Mouse (Mus musculus) heart, embryonic 10.5 days (tissue): Measurements from ENCODE around the gene Sfi1. TPM values are rescaled to one million over a fixed set of nuclear protein-coding genes. Genes with fewer than 3 reads are reported as not detected.
"Not testable (repeated sequence)": the region's sequence is repeated elsewhere in the genome, so short reads cannot be mapped to it uniquely, and the experiment has no call there.

Experiments used
- DNase-seq: peaks from one replicate; pipeline ENCODE4 v3.0.0-alpha.2; 2017; ENCODE audit warnings: low spot score
- H3K27ac ChIP-seq: fragments of 300-500 bp; sonication (generic); 2 replicates; pipeline ENCODE4 v1.5.1; 2016; ENCODE audit warnings: mild to moderate bottlenecking
- H3K27me3 ChIP-seq: fragments of 300-500 bp; sonication (generic); 2 replicates; pipeline ENCODE4 v1.6.1; 2016; ENCODE audit warnings: mild to moderate bottlenecking; ENCODE audit not compliant: poor library complexity, insufficient read depth, severe bottlenecking
- H3K36me3 ChIP-seq: fragments of 300-500 bp; sonication (generic); 2 replicates; pipeline ENCODE4 v1.6.1; 2016; ENCODE audit warnings: mild to moderate bottlenecking, moderate library complexity
- H3K4me1 ChIP-seq: fragments of 300-500 bp; sonication (generic); 2 replicates; pipeline ENCODE4 v1.6.1; 2016; ENCODE audit warnings: mild to moderate bottlenecking
- H3K4me3 ChIP-seq: fragments of 300-500 bp; sonication (generic); 2 replicates; pipeline ENCODE4 v1.5.1; 2016; ENCODE audit warnings: mild to moderate bottlenecking, moderate library complexity
- H3K9me3 ChIP-seq: fragments of 300-500 bp; sonication (generic); 2 replicates; pipeline ENCODE4 v1.6.1; 2016; ENCODE audit warnings: mild to moderate bottlenecking, moderate library complexity
- WGBS: fragments of 180-500 bp; shearing (Covaris S2); methylation state at CpG from one replicate; pipeline ENCODE4 v1.1.7; 2016; 5-methylcytosine and 5-hydroxymethylcytosine counted together
- polyA plus RNA-seq: library from polyadenylated mRNA; unstranded; fragments of >200 nt; fragmentation: Nextera tagmentation; extraction: Ambion mirVana; gene quantifications from 2 replicates; pipeline ENCODE4 v1.2.1, GENCODE M21; 2016

Sfi1 gene
- polyA plus RNA-seq, 1 experiment from 2014 or later = 11.7 TPM

DNA sequence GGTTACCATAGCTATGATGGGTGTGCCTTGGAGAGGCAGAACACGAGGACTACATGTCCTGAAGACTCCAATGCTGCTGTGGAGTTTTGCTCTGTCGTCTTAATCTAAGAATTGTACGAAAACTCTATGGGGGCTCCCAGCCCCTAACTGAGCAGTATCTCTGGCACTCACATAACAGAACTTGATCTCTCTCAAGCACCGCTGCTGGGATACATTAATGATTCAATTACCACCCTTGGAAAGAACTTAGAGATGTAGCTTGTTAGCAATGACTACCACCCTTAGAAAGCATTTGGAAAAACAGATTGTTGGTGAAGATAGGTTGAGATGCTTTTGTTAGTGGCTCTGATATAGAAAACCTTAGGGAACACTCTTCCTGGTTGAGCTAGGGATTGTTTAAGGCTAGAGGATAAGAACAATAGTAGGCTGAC lies 25.7 kb downstream of the Sfi1 start:
- H3K4me3 ChIP-seq, H3K27me3 ChIP-seq, H3K36me3 ChIP-seq, H3K27ac ChIP-seq, H3K4me1 ChIP-seq: not testable (repeated sequence)
- DNase-seq = peak; percentile 69
- 58% methylated on average over 4 of the region's 4 CpGs for WGBS
- peaks cover 10% of the 10 kb centered on the region for H3K9me3 ChIP-seq

DNA sequence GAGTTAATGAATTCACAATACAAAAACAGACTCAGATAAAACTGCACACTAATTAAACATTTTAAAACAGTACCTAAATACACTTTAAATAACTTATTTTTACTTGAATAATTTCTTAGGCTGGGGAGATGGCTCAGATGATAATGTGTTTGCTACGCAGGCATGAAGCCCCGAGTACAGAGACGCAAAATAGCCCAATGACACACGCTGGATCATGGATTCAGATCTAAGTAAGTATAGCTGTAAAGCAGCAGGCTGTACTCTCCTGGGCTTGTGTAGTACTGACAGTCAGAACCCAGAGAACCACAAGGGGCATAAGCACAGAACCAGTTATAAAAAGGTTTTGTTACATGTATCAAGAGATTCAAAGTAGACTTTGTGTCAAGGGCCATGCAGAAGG lies 26.1 kb downstream of the Sfi1 start:
- H3K27me3 ChIP-seq, H3K27ac ChIP-seq, H3K36me3 ChIP-seq, H3K4me3 ChIP-seq, DNase-seq, H3K4me1 ChIP-seq: not testable (repeated sequence)
- WGBS = 87% methylated on average over 4 of the region's 4 CpGs
- peaks cover 15% of the 10 kb centered on the region for H3K9me3 ChIP-seq

DNA sequence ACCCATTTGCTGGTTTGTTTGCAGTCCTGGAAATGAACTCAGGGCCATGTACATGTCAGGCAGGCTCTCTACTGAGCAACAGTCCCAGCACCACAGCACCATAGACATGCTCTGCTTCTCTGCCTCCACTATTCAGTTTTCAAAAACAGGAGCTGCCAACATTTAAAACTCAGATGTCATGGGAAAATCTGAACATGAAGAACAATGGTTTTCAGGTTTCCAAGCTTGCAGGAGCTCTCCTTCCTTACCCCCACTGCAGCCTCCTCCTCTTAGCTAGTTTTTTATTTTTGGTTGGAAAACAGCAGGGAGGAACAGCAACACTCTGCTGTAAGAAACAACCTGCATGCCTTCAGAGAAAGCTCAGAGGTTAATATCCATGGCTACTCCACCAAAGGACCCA lies 26.9 kb downstream of the Sfi1 start:
- not testable (repeated sequence) for H3K27ac ChIP-seq, H3K36me3 ChIP-seq, H3K4me1 ChIP-seq, H3K27me3 ChIP-seq, H3K4me3 ChIP-seq
- H3K9me3 ChIP-seq = peaks cover 15% of the 10 kb centered on the region
- peak; percentile 66 for DNase-seq

DNA sequence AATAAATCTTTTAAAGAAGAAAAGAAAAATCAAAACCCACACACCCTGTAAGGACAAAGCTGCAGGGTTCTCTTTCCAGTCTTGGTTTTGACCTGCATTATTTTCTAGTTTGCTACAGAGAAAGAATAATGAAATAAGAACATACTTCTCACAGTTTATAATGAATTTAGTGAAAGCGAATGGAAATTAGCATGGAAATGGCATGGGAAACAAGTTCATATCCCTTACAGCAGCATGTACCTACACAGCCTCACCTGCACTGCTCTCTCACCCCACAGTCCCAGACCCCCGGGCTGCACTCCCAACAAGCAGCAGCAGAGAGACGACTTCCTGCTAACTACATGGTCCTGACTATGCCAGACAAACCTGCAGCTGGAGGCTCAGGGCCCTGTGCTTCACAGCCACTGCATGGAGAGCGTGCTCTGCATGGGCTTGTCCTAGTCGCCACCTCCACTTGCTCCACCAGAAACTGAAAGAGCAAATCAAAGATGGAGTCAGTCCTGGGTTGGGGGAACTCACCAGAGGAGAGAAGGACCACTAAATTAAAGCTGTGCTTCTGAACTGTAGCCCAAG lies 28.0 kb downstream of the Sfi1 start:
- peak; percentile 73 for DNase-seq
- 77% methylated on average over 3 of the region's 5 CpGs for WGBS
- H3K27me3 ChIP-seq, H3K27ac ChIP-seq, H3K36me3 ChIP-seq, H3K4me1 ChIP-seq, H3K4me3 ChIP-seq: not testable (repeated sequence)
- peaks cover 15% of the 10 kb centered on the region for H3K9me3 ChIP-seq

DNA sequence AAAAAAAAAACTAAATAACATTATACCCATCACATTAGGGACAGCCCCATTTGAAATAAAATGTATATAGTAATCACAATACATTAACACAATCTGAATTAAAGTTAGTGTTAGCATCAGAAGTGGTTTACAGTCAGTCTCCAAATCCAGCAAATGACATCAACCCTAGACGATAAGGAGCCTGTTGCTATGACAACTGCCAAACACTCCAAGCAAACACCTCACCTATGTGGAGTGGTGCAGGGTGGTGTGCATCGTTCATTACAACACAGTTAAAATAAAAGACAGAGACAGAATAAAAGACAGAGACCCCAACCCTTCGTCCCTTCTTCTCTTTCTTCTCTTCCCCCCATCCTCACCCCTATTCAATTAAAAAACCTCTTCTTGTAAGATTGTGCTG lies 29.6 kb downstream of the Sfi1 start:
- WGBS = 45% methylated on average over 3 of the region's 3 CpGs
- H3K36me3 ChIP-seq, H3K4me3 ChIP-seq, H3K27ac ChIP-seq, H3K27me3 ChIP-seq, H3K4me1 ChIP-seq: not testable (repeated sequence)
- peak; percentile 75 for DNase-seq
- peaks cover 15% of the 10 kb centered on the region for H3K9me3 ChIP-seq

DNA sequence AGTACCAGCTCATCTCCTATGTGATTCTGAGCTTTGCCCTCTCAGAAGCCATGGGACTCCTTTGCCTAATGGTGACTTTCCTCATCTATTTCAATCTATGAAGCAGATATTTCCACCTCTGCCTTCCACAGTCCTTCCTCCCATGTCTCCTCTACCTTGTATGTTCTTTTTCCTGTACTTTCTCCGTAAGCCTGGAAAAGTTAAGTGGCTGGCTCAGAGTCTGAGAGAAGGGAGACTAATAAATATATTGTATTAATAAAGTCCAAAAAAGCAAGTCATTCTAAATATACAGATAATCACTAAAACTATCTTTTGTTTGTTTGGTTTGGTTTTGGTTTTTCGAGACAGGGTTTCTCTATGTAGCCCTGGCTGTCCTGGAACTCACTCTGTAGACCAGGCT lies 30.1 kb downstream of the Sfi1 start:
- peak; percentile 75 for DNase-seq
- not testable (repeated sequence) for H3K36me3 ChIP-seq, H3K4me1 ChIP-seq, H3K27ac ChIP-seq, H3K4me3 ChIP-seq, H3K27me3 ChIP-seq
- WGBS = 83% methylated on average over 2 of the region's 2 CpGs
- peaks cover 15% of the 10 kb centered on the region for H3K9me3 ChIP-seq

DNA sequence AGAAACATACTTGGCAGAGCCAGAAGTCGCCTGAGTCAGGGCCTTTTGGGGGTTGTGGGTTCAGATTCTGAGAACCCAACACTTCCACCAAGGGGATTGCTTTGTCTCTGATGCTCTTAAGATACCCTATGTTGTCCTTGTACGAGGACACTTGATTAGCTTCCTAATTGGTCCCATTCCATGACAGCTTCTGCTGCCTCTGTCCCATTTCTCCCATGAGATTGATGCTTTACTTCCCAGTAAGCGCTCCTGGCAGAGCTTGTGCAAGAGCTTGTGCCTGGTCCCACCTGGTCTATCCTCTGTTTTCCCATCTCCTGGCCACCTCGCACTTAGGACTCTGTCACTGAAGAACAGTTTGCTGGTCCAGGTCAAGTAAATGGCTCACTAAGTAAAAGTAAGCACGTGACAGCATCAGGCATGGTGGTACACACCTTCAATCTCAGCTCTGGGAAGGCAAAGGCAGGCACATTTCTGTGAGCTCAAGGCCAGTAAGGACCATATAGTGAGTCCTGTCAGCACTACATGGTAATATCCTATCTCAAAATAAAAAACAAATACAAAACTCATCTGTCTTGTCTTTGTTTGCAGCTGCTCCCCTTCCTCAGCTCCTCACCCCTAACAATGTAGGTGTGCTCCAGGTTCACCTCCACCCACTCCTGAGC lies 30.9 kb downstream of the Sfi1 start:
- 65% methylated on average over 5 of the region's 5 CpGs for WGBS
- H3K9me3 ChIP-seq = peaks cover 14% of the 10 kb centered on the region
- not testable (repeated sequence) for H3K4me3 ChIP-seq

DNA sequence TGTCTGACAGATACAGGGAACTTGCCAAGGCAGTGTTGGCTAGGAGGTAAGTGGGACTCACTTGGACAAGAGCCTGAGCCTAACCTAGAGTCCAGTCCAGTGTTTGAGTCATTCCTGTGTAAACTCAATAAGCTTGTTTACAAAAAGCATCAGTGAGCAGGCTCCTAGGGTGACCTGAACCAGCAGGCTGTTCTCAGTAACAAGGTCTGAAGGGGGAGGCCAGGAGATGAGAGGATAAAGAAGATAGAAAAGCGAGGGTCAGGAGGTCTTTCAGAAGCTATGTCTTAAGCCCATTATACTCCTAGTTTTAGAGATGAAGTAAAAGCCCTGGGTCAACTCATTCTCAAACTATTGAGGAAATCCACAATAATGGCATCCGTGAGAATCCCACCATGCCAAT lies 31.9 kb downstream of the Sfi1 start:
- H3K27me3 ChIP-seq, H3K36me3 ChIP-seq, H3K27ac ChIP-seq, H3K4me3 ChIP-seq, H3K4me1 ChIP-seq: not testable (repeated sequence)
- peaks cover 14% of the 10 kb centered on the region for H3K9me3 ChIP-seq
- peak; percentile 82 for DNase-seq
- WGBS = 55% methylated on average over 1 of the region's 2 CpGs

More for the DNA sequence above, 30.9 kb downstream of the Sfi1 start:
- H3K27me3 ChIP-seq, H3K36me3 ChIP-seq, H3K27ac ChIP-seq, H3K4me1 ChIP-seq: not testable (repeated sequence)
- DNase-seq = peak; percentile 79

DNA sequence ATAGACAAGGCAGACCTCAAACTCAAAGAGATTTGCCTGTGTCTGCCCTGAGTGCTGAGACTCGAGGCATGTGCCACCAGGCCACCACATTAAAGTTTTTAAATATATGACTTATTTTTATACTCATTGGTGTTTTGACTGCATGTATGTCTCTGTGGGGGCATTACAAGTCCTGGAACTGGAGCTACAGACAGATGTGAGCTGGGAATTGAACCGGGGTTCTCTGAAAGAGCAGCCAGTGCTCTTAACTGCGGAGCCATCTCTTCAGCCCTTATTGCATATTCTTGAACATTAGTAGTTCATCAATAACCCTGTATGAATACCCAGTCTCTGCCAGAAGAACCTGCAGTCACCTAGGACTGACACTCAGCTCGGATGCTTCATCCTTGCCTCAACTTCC lies 34.5 kb downstream of the Sfi1 start:
- DNase-seq = peak; percentile 69
- not testable (repeated sequence) for H3K4me1 ChIP-seq, H3K4me3 ChIP-seq, H3K27ac ChIP-seq, H3K36me3 ChIP-seq, H3K27me3 ChIP-seq
- WGBS = 81% methylated on average over 4 of the region's 4 CpGs
- peaks cover 14% of the 10 kb centered on the region for H3K9me3 ChIP-seq

DNA sequence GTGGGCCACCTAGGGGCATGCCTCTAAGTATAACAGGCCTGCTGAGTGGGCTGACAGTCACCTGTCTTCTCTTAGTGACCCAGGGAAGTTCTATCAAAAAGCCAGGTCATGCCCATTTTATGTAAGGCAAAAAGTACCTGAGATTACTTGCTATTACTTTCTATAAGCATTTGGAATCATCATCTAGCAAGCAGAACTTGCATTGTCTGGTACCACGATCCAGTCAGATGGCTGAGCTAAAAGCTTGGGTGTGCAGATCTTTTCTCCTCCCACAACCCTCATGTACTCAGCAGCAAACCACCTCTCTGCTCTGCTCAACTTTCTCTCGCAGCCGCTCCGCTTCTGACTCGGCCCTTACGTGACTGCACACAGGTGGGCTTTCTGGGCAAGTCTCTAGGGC lies 35.3 kb downstream of the Sfi1 start:
- not testable (repeated sequence) for H3K27me3 ChIP-seq, H3K27ac ChIP-seq, H3K36me3 ChIP-seq, H3K4me1 ChIP-seq, H3K4me3 ChIP-seq
- peak; percentile 65 for DNase-seq
- WGBS = 96% methylated on average over 6 of the region's 6 CpGs
- H3K9me3 ChIP-seq = peaks cover 18% of the 10 kb centered on the region

DNA sequence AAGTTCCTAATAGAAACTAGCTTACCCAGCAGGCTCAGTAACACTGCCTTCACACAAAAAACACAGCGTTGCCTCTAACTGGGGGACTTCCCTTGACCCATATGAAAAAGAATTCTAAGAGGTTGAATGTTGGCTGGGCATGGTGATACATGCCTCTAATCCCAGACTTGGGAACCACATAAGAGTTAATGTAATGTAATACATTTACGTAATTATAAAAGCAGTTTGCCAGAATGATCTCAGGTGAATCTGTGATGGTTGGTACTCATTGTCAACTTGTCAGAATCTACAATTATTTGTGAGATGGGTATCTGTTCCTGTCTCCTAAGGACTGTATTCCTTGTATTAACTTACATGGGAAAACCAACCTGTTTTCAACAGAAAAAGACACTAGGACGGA lies 36.3 kb downstream of the Sfi1 start:
- H3K4me3 ChIP-seq, H3K27me3 ChIP-seq, DNase-seq, H3K27ac ChIP-seq, H3K4me1 ChIP-seq, H3K36me3 ChIP-seq: not testable (repeated sequence)
- WGBS = 76% methylated on average over 3 of the region's 3 CpGs
- H3K9me3 ChIP-seq = peaks cover 12% of the 10 kb centered on the region

DNA sequence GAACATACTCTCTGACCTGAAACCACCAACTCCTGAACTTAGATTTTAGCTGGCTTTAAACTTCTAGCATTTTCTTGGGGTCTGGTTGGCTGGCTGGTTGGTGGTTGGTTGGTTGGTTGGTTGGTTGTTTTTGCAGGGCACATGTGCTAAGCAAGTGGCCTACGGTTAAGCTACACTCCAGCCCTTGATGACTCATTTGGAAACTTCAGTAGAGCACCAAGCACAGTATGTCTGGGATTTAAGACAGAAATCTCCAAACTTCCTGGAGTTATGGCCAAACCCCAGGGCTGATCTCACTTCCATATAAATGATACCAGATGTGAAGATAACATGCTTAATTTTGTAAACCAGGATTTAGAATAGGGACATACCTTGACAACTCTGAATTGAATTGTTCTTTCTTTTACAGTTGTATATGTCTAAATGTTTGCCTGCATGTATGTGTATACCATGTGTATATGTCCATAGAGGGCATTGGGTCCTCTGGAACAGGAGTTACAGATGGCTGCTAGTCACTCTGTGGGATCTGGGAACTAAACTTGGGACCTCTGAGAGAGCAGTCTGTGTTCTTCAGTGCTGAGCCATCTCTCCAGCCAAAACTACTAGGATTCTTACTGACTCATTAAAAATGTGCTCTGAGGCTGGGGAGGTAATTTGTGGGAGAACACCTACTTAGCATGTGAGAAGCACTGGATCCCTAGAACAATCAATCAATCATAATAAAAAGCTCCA lies 39.4 kb downstream of the Sfi1 start:
- not testable (repeated sequence) for H3K27me3 ChIP-seq, H3K4me3 ChIP-seq, H3K4me1 ChIP-seq, H3K27ac ChIP-seq
- 80% methylated on average over 1 of the region's 1 CpGs for WGBS
- Histone ChIP-seq H3K36me3 (peaks cover 16% of the 10 kb centered on the region), H3K9me3 (peaks cover 16% of the 10 kb centered on the region)
- DNase-seq = peak; percentile 90

DNA sequence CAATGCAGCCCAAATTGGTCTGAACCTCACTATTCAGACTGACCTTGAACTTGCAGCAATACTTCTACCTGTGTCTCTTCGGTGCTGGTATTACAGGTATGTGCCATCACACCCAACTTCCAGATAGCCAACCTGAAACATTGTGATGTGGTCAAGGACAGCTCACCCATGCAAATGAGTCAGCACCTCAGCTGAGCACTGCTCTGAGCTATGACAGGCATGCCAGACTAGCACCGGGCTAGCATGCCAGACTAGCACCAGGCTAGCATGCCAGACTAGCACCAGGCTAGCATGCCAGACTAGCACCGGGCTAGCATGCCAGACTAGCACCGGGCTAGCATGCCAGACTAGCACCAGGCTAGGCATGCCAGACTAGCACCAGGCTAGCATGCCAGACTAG lies 41.9 kb downstream of the Sfi1 start:
- H3K9me3 ChIP-seq = peaks cover 13% of the 10 kb centered on the region
- not testable (repeated sequence) for H3K4me3 ChIP-seq, DNase-seq, H3K27me3 ChIP-seq, H3K27ac ChIP-seq, H3K4me1 ChIP-seq
- H3K36me3 ChIP-seq = peaks cover 16% of the 10 kb centered on the region
- 93% methylated on average over 4 of the region's 4 CpGs for WGBS

DNA sequence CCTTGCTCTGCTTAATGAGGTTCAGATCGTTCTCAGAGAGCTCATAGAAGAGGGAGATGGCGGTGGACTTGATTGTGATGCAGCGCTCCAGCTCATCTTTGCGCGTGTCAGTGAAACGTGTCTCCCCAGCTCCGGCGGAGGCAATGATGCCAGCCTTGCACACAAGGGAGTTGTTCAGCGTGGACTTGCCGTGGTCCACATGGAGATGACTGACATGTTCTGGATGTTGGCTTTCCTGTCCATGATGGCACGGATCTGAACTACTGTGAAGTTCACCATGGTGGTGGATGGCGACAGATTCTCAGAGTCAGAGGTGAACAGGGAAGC lies 42.6 kb downstream of the Sfi1 start:
- not testable (repeated sequence) for H3K27me3 ChIP-seq
- WGBS = 96% methylated on average over 12 of the region's 12 CpGs

More for the DNA sequence above, 42.6 kb downstream of the Sfi1 start:
- not testable (repeated sequence) for H3K4me1 ChIP-seq, H3K27ac ChIP-seq, H3K4me3 ChIP-seq
- H3K9me3 ChIP-seq = peaks cover 13% of the 10 kb centered on the region
- DNase-seq = peak; percentile 70
- H3K36me3 ChIP-seq = peaks cover 16% of the 10 kb centered on the region
